Mouse (Mus musculus): ENCODE results near the gene Eloa. TPM values are rescaled to one million over a fixed set of nuclear protein-coding genes. Genes with fewer than 3 reads are reported as not detected.
"Not testable (repeated sequence)": the region's sequence is repeated elsewhere in the genome, so short reads cannot be mapped to it uniquely, and the experiment has no call there.

Gene Eloa
- polyA plus RNA-seq, 1 experiment from 2014 or later: 34.7 TPM

DNA sequence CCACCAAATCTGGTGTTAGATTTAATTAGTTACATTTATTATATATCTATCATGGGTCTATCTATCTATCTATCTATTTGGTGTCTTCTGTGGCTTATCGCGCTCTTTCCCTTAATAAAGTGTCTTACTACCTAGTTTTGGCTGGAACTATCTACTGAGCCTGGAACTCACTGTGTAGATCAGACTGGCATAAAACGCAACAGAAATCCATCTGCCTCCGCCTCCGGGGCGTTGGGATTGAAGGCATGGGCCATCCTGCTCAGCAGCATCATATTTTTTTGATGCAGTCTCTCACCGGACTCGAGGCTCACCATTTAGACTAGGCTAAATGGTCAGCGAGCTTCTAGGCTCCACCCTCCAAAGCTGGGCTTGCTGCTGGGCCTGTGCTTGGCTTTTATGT lies 33.8 kb downstream of the Eloa start:
- 69% methylated on average over 9 of the region's 9 CpGs for WGBS
- DNase-seq (ENCODE audit: low spot score): no peak

GRCm38 (mm10) chr4:135986943-135987710 lies 34.4 kb downstream of the Eloa start, which contains the start of gene Pithd1:
TSS of gene Pithd1 (minus strand) at chr4:135987264.
- WGBS: under 1% methylated on average over 81 of the region's 81 CpGs
- H3K9me3 ChIP-seq (replicated peaks): no peaks in the 10 kb centered on the region

More for the DNA sequence above, 33.8 kb downstream of the Eloa start:
- no peaks in the 10 kb centered on the region for H3K27me3 ChIP-seq (ENCODE audit: low read depth, poor library complexity, severe bottlenecking)
- peaks cover 20% of the 10 kb centered on the region for H3K4me1 ChIP-seq
- peak overlapping the region; percentile 80 for H3K4me3 ChIP-seq
- peaks cover 28% of the 10 kb centered on the region for H3K36me3 ChIP-seq
- H3K27ac ChIP-seq (replicated peaks): peak overlapping the region; percentile 94
- no peaks in the 10 kb centered on the region for H3K9me3 ChIP-seq (replicated peaks)

DNA sequence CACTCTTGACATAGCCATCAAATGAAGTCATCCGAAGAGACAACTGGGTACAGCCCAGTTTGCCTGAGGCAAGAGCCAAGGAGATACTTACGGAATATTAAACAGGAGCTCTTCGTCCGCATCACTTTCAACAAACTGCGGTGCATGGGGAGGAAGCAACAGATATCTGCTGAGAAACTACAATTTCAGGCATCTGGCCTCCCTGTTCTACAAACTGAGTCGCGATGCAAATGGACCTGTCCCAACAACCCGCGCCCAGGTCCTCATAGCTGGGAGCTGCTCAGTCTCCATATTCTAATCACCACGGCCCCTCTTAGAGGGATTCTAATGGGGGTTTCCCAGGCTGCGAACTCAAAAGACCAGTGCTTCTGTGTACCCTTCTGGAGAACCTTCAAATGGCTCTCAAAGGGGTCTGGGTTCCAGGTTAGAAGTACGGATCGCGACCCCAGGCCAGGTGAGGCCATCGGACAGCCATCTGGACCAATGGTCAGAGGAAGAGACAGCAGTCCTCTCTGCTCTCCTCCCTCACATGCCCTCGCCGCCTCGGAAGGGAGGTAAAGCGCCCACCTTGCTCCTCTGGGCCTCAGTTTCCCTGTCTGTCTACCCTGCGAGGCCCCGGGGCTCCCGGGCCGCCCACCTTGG lies 35.1 kb downstream of the Eloa start:
- WGBS: 7% methylated on average over 23 of the region's 23 CpGs
- Histone ChIP-seq H3K4me1 (peaks cover 20% of the 10 kb centered on the region), H3K9me3 (replicated peaks) (no peaks in the 10 kb centered on the region), H3K27ac (replicated peaks) (peak overlapping the region; percentile 94), H3K27me3 (ENCODE audit: low read depth, poor library complexity, severe bottlenecking) (no peaks in the 10 kb centered on the region), H3K36me3 (peaks cover 40% of the 10 kb centered on the region), H3K4me3 (peak overlapping the region; percentile 80)
- no peak for DNase-seq (ENCODE audit: low spot score)

More at GRCm38 (mm10) chr4:135986943-135987710, 34.4 kb downstream of the Eloa start, which contains the start of gene Pithd1:
- peak; percentile 93 for DNase-seq (ENCODE audit: low spot score)
- Histone ChIP-seq H3K4me3 (peak within 1 kb of the TSS; percentile 80), H3K36me3 (peaks cover 34% of the 10 kb centered on the region), H3K27ac (replicated peaks) (peak within 1 kb of the TSS; percentile 94), H3K4me1 (peaks cover 20% of the 10 kb centered on the region), H3K27me3 (ENCODE audit: low read depth, poor library complexity, severe bottlenecking) (no peaks in the 10 kb centered on the region)

- peak overlapping the region; percentile 80 for H3K4me3 ChIP-seq
- peaks cover 20% of the 10 kb centered on the region for H3K4me1 ChIP-seq
- DNase-seq (ENCODE audit: low spot score): no peak
- 94% methylated on average over 7 of the region's 7 CpGs for WGBS
- H3K9me3 ChIP-seq (replicated peaks): no peaks in the 10 kb centered on the region
- H3K36me3 ChIP-seq: peaks cover 45% of the 10 kb centered on the region
- no peak overlapping the region for H3K27ac ChIP-seq (replicated peaks)
- no peaks in the 10 kb centered on the region for H3K27me3 ChIP-seq (ENCODE audit: low read depth, poor library complexity, severe bottlenecking)
Observed at GRCm38 (mm10) chr4:135985769-135986168, 35.8 kb downstream of the Eloa start.

- Histone ChIP-seq H3K27me3 (ENCODE audit: low read depth, poor library complexity, severe bottlenecking) (no peaks in the 10 kb centered on the region), H3K4me3 (0 out of 2 replicates have a peak overlapping the region, but pooled peaks have one; percentile 80), H3K27ac (replicated peaks) (no peak overlapping the region), H3K4me1 (peaks cover 20% of the 10 kb centered on the region), H3K36me3 (peaks cover 50% of the 10 kb centered on the region), H3K9me3 (replicated peaks) (no peaks in the 10 kb centered on the region)
- DNase-seq (ENCODE audit: low spot score): no peak
- 90% methylated on average over 5 of the region's 5 CpGs for WGBS
Observed at GRCm38 (mm10) chr4:135985193-135985592, 36.4 kb downstream of the Eloa start.

DNA sequence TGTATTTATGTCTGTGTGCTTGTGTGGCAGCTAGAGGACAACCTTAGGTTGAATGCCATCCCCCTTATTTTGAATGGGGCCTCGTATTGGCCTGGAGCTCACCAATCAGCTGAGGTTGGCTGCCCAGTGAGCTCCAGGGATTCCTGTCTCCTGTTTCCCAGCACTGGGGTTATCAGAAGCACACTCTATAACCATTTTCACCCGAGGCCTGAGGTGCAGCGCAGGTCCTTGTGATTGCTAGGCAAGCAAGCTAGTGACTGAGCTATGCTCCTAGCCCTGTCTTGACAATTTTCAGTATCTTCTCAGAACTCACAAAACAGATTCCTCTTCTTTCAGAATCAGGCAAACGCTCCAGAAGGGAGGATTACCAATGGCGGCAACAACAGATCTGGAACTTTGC lies 37.0 kb downstream of the Eloa start:
- peaks cover 20% of the 10 kb centered on the region for H3K4me1 ChIP-seq
- H3K36me3 ChIP-seq: peaks cover 53% of the 10 kb centered on the region
- H3K9me3 ChIP-seq (replicated peaks): no peaks in the 10 kb centered on the region
- WGBS: 90% methylated on average over 5 of the region's 5 CpGs
- no peak overlapping the region for H3K4me3 ChIP-seq
- H3K27me3 ChIP-seq (ENCODE audit: low read depth, poor library complexity, severe bottlenecking): no peaks in the 10 kb centered on the region
- no peak overlapping the region for H3K27ac ChIP-seq (replicated peaks)
- DNase-seq (ENCODE audit: low spot score): no peak

- Histone ChIP-seq H3K4me1 (peaks cover 12% of the 10 kb centered on the region), H3K36me3 (peaks cover 79% of the 10 kb centered on the region), H3K4me3 (no peak overlapping the region), H3K27me3 (ENCODE audit: low read depth, poor library complexity, severe bottlenecking) (no peaks in the 10 kb centered on the region), H3K27ac (replicated peaks) (no peak overlapping the region), H3K9me3 (replicated peaks) (no peaks in the 10 kb centered on the region)
- DNase-seq (ENCODE audit: low spot score): no peak
- 86% methylated on average over 7 of the region's 7 CpGs for WGBS
Observed at GRCm38 (mm10) chr4:135981524-135982063, 40.0 kb downstream of the Eloa start.

DNA sequence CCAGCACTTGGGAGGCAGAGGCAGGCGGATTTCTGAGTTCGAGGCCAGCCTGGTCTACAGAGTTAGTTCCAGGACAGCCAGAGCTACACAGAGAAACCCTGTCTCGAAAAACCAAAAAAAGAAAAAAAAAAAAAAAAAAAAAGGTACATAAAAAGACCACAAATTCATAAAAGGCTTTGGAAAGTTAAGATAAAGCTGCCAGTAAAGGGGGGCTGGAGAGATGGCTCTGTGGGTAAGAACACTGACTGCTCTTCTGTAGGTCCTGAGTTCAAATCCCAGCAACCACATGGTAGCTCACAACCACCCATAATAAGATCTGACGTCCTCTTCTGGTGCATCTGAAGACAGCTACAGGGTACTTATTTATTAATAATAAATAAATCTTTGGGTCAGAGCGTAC lies 41.3 kb downstream of the Eloa start:
- not testable (repeated sequence) for DNase-seq (ENCODE audit: low spot score); H3K4me3 ChIP-seq; H3K4me1 ChIP-seq; H3K27me3 ChIP-seq (ENCODE audit: low read depth, poor library complexity, severe bottlenecking); H3K9me3 ChIP-seq (replicated peaks); H3K27ac ChIP-seq (replicated peaks)
- WGBS: 96% methylated on average over 5 of the region's 5 CpGs
- peaks cover 90% of the 10 kb centered on the region for H3K36me3 ChIP-seq

GRCm38 (mm10) chr4:135976146-135976545 lies 45.4 kb downstream of the Eloa start:
- no peaks in the 10 kb centered on the region for H3K27me3 ChIP-seq (ENCODE audit: low read depth, poor library complexity, severe bottlenecking)
- H3K9me3 ChIP-seq (replicated peaks): no peaks in the 10 kb centered on the region
- peaks cover 67% of the 10 kb centered on the region for H3K36me3 ChIP-seq
- no peak overlapping the region for H3K4me3 ChIP-seq
- 93% methylated on average over 12 of the region's 12 CpGs for WGBS
- no peak for DNase-seq (ENCODE audit: low spot score)
- H3K27ac ChIP-seq (replicated peaks): no peak overlapping the region
- H3K4me1 ChIP-seq: peaks cover 20% of the 10 kb centered on the region

DNA sequence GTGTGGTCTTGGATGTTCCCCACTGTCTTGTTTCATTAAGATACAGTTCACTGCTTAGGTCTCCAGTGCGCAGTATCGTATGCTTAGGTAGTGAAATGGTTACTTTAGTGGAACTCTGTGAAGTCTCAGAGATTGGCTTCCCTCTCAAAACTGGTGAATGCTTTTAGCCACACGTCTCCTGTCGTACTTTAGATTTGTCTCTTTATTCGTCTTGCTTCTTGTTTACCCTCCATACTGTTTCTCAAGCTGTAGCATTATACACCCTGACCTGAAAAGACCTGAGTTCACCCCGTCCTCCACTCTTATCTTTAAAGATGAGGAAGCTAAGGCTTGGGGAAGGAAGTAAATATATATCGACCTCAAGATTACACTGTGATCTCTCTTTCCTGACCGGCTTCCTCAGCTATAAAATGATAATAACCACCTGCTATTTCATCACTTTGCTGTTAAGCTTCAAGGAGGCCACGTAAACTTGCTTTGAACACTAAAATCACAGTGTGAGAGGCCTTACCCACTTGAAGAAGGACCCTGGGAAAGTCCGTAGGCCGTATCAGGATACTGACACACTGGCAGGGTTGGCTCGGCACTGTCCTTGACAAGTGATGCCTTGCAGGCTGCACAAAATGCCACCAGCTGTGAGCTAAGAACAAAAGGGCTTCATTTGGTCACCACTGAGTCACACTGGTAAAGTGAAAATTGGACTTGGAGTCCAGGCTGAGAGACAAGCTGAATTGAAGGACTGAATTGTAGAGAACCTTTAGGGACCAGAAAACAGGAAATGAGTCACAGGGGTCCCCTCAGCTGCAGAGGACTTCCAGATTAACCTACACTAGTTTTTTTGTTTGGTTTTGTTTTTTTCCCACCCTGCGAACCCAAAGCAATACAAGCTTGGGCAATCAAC lies 48.4 kb downstream of the Eloa start:
- Histone ChIP-seq H3K4me1 (peaks cover 38% of the 10 kb centered on the region), H3K27me3 (ENCODE audit: low read depth, poor library complexity, severe bottlenecking) (no peaks in the 10 kb centered on the region), H3K27ac (replicated peaks) (peak overlapping the region; percentile 90), H3K36me3 (peaks cover 72% of the 10 kb centered on the region), H3K9me3 (replicated peaks) (no peaks in the 10 kb centered on the region), H3K4me3 (peak overlapping the region; percentile 86)
- WGBS: 80% methylated on average over 13 of the region's 13 CpGs
- DNase-seq (ENCODE audit: low spot score): no peak

- 2% methylated on average over 19 of the region's 19 CpGs for WGBS
- no peaks in the 10 kb centered on the region for H3K27me3 ChIP-seq (ENCODE audit: low read depth, poor library complexity, severe bottlenecking)
- H3K4me3 ChIP-seq: peak within 1 kb of the TSS; percentile 86
- peak; percentile 84 for DNase-seq (ENCODE audit: low spot score)
- H3K4me1 ChIP-seq: peaks cover 38% of the 10 kb centered on the region
- no peaks in the 10 kb centered on the region for H3K9me3 ChIP-seq (replicated peaks)
- H3K36me3 ChIP-seq: peaks cover 74% of the 10 kb centered on the region
- peak within 1 kb of the TSS; percentile 90 for H3K27ac ChIP-seq (replicated peaks)
Observed at GRCm38 (mm10) chr4:135972556-135972906, 49.0 kb downstream of the Eloa start, which contains the start of gene Lypla2. TSS of gene Lypla2 (minus strand) at chr4:135972626.

All from midbrain, embryonic 10.5 days (tissue).